Mouse (Mus musculus): Measurements from ENCODE around the gene Snn. TPM values are rescaled to one million over a fixed set of nuclear protein-coding genes. Genes with fewer than 3 reads are reported as not detected.

Gene Snn
- total and polyA plus RNA-seq, 3 experiments: 22.6 to 32.3 (median 23.9) TPM

GRCm38 (mm10) chr16:11122625-11123024, 61.9 kb downstream of the Snn start:
- Histone ChIP-seq H3K27ac (no peak overlapping the region), H3K36me3 (ENCODE audit: control insufficient read depth, insufficient read depth, low read length) (peaks cover 4% of the 10 kb centered on the region), H3K27me3 (ENCODE audit: control insufficient read depth, insufficient read depth, low read length) (no peaks in the 10 kb centered on the region), H3K9ac (ENCODE audit: low read depth, low read length) (no peak overlapping the region), H3K79me2 (replicated peaks; ENCODE audit: control insufficient read depth, insufficient read depth, low read length) (peaks cover 4% of the 10 kb centered on the region; the same call in 1 of the 2 replicates), H3K4me3 (no peak overlapping the region), H3K4me1 (ENCODE audit: control insufficient read depth, insufficient read depth, low read length) (no peaks in the 10 kb centered on the region)
- no peak for TF ChIP-seq CTCF (IDR thresholded peaks at IDR 0.05)
- TF ChIP-seq POLR2A (IDR thresholded peaks at IDR 0.05; ENCODE audit: insufficient read depth, low read depth, low read length): no peak
- no peak for TF ChIP-seq EP300 (IDR thresholded peaks at IDR 0.05; ENCODE audit: insufficient read depth, low read depth, low read length)
- no peak for DNase-seq
- intact Hi-C loops (cut with DNase I): no loop called here
- WGBS: 85% methylated on average over 2 of the region's 2 CpGs

GRCm38 (mm10) chr16:11124110-11124509, 63.4 kb downstream of the Snn start:
- H3K36me3 ChIP-seq (ENCODE audit: control insufficient read depth, insufficient read depth, low read length): peaks cover 6% of the 10 kb centered on the region
- intact Hi-C loops (cut with DNase I): no loop called here
- no peak for DNase-seq
- TF ChIP-seq POLR2A (IDR thresholded peaks at IDR 0.05; ENCODE audit: insufficient read depth, low read depth, low read length): no peak
- TF ChIP-seq CTCF (IDR thresholded peaks at IDR 0.05): no peak
- H3K4me3 ChIP-seq: no peak overlapping the region
- no peak overlapping the region for H3K9ac ChIP-seq (ENCODE audit: low read depth, low read length)
- WGBS: 83% methylated on average over 1 of the region's 1 CpGs
- H3K79me2 ChIP-seq (replicated peaks; ENCODE audit: control insufficient read depth, insufficient read depth, low read length): peaks cover 4% of the 10 kb centered on the region; the same call in 1 of the 2 replicates
- no peak overlapping the region for H3K27ac ChIP-seq
- H3K27me3 ChIP-seq (ENCODE audit: control insufficient read depth, insufficient read depth, low read length): no peaks in the 10 kb centered on the region
- H3K4me1 ChIP-seq (ENCODE audit: control insufficient read depth, insufficient read depth, low read length): no peaks in the 10 kb centered on the region; the same call in 1 of the 2 replicates

Other genes starting within 250 kb of the Snn start
- gene Gm11172, start 248.0 kb upstream of the Snn start, total RNA-seq (2021): not detected
- not detected in 2 replicates for gene Gm11172, start 248.0 kb upstream of the Snn start, polyA plus RNA-seq (2012; rRNA removed)
- under 1 TPM; 0.26 to 0.30 TPM for gene Rmi2, start 225.9 kb upstream of the Snn start, total RNA-seq (2021)
- gene Rmi2, start 225.9 kb upstream of the Snn start, polyA plus RNA-seq (2012; rRNA removed): 0.45 and 0.47 TPM in 2 replicates
- gene Litaf, start 5.2 kb downstream of the Snn start, total RNA-seq (2021): 10 to 100 TPM; 19.6 to 25.0 TPM
- 38.1 and 47.3 TPM in 2 replicates for gene Litaf, start 5.2 kb downstream of the Snn start, polyA plus RNA-seq (2012; rRNA removed)
- 10 to 100 TPM; 13.0 to 14.8 TPM for gene Txndc11, start 73.7 kb downstream of the Snn start, total RNA-seq (2021)
- gene Txndc11, start 73.7 kb downstream of the Snn start, polyA plus RNA-seq (2012; rRNA removed): 11.2 and 17.8 TPM in 2 replicates
- 10 to 100 TPM; 24.2 to 24.3 TPM for gene Zc3h7a, start 115.4 kb downstream of the Snn start, total RNA-seq (2021)
- gene Zc3h7a, start 115.4 kb downstream of the Snn start, polyA plus RNA-seq (2012; rRNA removed): 27.5 and 47.0 TPM in 2 replicates
- gene Rsl1d1, start 142.4 kb downstream of the Snn start, total RNA-seq (2021): 10 to 100 TPM; 51.6 to 52.8 TPM
- gene Rsl1d1, start 142.4 kb downstream of the Snn start, polyA plus RNA-seq (2012; rRNA removed): 9.4 and 17.3 TPM in 2 replicates
- 10 to 100 TPM; 59.3 to 62.0 TPM for gene Gspt1, start 193.4 kb downstream of the Snn start, total RNA-seq (2021)
- 15.6 and 32.9 TPM in 2 replicates for gene Gspt1, start 193.4 kb downstream of the Snn start, polyA plus RNA-seq (2012; rRNA removed)